Mouse (Mus musculus) spleen, adult 18-20 months (tissue): ENCODE measurements around the gene Nup133.
A peak's percentile ranks its signal among the peaks of the same experiment; 100 is the strongest.

Source experiments
- DNase-seq, 2 experiments: peaks; one replicate each; pipeline ENCODE4 v3.0.0; 2022; ENCODE audit warnings: mixed read lengths in 2 of 2

The Nup133 gene

DNA sequence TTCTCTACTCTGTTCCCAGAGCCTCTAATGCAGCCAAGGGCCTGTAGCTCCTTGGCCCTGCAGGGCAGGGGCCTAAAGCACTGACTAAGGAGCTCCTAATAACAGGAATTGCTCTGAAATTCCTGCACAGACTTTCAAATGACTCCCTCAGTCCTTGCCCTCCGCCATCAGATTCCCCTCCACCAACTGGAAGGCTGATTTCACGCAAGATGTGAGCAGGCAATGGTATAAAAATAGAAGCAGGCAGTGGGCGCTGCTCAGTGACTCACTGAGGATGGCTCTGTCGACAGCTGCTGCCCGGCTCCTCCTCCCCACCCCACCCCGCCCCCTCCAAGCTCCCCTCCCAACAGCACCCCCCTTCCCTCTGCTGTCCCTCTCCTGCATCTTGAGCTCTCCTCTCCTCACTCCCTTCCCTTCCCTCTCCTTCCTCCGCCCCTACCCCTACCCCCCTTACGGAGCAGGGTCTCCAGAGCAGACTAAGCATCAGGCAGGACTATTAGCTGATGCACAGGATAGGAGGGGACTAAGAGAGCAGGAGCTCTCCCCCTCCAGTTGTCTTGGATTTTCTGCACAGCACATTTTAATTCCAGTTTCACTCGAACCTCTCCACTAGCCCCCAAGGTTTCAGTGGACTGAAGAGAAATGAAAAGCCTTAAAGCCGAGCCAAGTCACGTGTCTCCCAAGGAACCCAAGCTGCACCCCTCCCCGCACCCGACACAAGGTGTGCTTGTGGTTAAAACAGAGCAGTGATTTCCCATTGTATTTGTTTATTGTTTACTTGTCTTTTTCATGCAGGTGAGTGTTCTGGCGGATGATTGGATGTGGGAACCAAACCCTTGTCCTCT, 64.1 kb downstream of the Nup133 start:
- DNase-seq: no peak

- DNase-seq: no peak
Observed at GRCm38 (mm10) chr8:123883094-123883493, 66.0 kb downstream of the Nup133 start.

- no peak for DNase-seq
Observed at GRCm38 (mm10) chr8:123882412-123882811, 66.7 kb downstream of the Nup133 start.

- DNase-seq: no peak
Observed at GRCm38 (mm10) chr8:123880821-123881350, 68.2 kb downstream of the Nup133 start.

- DNase-seq: no peak
Observed at GRCm38 (mm10) chr8:123880271-123880670, 68.8 kb downstream of the Nup133 start.

- no peak for DNase-seq
Observed at GRCm38 (mm10) chr8:123877865-123878264, 71.2 kb downstream of the Nup133 start.

DNA sequence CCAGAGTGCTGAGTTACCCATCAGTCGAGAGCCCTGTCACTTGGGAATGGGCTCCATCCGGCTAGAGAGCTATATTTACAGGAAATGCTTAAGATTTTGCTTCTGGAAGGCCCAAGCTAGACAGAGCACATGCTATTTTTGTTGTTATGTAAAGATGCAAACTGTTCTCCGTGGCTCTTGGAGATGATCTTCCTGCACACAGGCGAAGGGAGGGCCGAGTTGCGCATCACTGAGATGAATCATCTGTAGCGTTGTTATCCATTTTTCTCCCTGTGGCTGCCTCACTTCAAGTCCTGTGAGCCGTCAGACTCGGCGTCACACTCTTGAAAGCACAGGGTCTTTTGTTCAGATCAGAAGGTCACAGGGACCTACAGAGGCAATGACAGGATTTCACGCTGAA, 74.7 kb downstream of the Nup133 start:
- DNase-seq: no peak

GRCm38 (mm10) chr8:123873364-123873763, 75.7 kb downstream of the Nup133 start:
- DNase-seq: no peak

DNA sequence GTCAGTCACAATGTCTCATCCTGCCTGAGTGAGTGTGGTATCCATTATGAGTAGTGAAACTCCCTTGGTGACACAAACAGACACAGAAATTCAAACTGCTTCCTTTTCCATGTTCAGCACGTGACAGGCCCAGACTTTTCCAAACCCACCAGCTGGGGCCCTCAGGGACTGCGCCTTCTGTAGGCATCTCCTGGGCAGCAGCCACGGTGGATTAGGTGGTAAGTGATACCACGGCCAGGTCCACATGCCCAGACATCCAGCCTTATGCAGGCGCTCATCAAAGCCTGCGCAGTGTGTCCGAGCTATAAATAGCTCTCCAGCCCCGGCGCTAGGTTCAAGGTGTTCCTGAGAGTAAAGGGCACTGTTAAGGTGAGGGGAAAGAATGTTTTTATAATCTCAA, 77.0 kb downstream of the Nup133 start:
- DNase-seq: no peak

- DNase-seq: no peak
Observed at GRCm38 (mm10) chr8:123866971-123867370, 82.1 kb downstream of the Nup133 start.

DNA sequence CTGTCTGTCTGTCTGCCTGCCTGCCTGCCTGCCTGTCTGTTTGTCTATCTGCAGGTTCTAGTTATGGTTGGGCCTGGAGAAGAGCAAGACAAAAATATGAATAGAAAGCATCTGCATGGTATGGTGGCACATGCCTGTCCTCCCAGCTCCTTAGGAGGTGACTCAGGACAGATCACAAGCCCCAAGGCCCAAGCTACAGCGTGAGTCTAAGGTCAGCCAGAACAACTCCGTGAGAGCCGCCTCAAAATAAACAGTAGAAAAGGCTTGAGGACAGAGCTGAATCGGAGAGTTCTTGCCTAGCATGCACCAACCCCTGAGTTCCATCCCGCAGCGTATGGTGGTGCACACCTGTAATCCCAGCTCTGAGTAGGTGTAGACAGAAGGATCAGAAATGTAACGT, 83.3 kb downstream of the Nup133 start:
- DNase-seq: no peak

DNA sequence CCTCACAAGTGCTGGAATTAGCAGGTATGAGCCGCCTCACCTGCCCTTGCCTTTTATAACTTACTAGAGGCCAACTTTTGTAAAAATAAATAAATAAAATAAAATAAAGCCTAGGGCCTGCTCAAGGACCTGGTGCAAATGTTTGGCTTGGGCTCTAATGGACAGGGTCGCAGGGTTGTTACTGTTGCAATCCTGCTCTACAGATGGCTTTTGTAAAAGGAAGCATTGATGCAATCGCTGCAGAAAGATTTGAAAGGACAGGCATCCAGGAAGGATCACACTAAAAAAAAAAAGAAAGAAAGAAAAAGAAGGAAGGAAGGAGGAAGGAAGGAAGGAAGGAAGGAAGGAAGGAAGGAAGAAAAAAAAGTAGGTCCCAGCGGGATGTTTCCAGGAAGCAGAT, 88.7 kb downstream of the Nup133 start:
- DNase-seq: no peak

GRCm38 (mm10) chr8:123859648-123860259, 89.3 kb downstream of the Nup133 start, which contains the start of gene Ccsap:
Gene Ccsap (minus strand): TSS chr8:123860209.
- peak; percentile 31 to 49 for DNase-seq

DNA sequence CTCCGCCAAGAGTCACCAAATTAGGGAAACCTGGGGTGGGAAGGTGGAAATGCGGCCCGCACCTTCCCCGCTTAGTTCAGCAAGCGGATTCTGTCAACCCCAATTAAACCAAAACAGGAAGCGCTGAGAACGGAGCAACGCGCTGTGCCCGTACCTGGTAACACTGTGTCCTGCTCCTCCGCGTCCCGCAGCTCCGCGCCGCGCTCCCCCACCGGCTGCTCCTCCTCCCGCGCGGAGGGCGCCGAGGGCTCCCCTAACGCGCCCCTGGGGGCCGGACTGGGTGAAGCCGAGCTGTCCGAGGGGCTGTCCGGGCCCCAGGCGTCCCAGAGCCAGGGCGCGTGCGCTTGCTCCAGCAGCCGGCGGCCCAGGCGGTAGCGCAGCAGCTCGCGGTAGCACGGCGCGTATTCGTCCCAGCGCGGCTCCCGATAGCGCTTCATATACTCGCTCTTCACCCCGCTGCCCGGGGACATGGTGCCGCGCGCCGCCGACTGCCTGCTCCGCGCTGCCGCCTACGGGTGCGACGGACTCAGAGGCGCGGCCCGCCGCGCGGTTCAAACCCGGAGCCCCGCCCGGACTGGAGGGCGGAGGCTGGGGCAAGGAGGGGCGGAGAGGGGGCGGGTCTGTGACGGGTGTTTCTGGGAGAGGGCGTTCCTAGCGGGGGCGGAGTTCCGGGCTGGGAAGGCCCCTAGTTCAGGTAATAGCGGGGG, 90.0 kb downstream of the Nup133 start:
- DNase-seq: peak; percentile 88 to 93

- no peak for DNase-seq
Observed at GRCm38 (mm10) chr8:123858574-123858940, 90.5 kb downstream of the Nup133 start.

DNA sequence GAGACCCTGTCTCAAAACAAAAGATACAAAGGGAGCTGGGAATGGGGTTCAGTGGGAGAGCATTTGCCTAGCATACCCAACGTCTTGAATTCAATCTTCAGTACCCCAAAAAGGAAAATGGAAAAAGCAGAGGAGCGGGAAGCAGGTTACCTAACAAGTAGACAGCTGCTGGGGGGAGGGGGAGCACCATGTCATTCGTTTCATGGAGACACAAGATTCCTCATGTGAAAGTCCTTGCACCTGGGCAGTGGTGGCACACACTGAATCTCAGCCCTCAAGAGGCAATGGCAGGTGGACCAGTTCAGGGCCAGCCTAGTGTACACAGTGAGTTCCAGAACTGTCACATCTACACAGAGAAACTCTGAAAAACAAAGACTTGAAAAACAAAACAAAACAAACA, 91.7 kb downstream of the Nup133 start:
- no peak for DNase-seq

GRCm38 (mm10) chr8:123854733-123855475, 94.2 kb downstream of the Nup133 start:
- DNase-seq: no peak

DNA sequence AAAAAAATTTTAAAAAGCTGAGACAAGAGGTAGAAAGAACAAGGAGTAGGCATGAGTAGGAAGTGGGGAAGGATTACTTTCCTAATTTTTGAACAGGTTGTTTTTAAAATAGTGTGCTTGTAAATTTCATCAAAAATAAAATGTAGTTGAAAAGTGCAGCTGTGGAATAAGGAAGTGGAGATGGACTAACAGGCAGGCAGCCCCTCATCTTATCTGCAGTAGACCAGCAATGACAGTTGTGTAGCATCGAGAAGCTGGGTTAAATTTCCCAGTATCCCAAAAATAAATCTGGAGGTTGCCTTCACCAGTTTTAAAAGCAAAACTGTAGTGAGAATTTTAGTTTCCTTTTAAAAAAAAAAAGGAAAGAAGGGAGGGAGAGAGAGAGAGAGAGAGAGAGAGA, 94.8 kb downstream of the Nup133 start:
- no peak for DNase-seq

GRCm38 (mm10) chr8:123851590-123851989, 97.5 kb downstream of the Nup133 start:
- DNase-seq: no peak

- no peak for DNase-seq
Observed at GRCm38 (mm10) chr8:123849352-123849751, 99.7 kb downstream of the Nup133 start.

GRCm38 (mm10) chr8:123847546-123847945, 101.5 kb downstream of the Nup133 start:
- DNase-seq: no peak
